Mouse (Mus musculus) lung, adult 2 months (tissue): Measurements from ENCODE around the gene Ccdc51.

Experiments
- CTCF ChIP-seq: fragments of 200-500 bp; IDR thresholded peaks from 2 replicates; pipeline ENCODE4 v1.5.1; 2011; ENCODE audit warnings: mild to moderate bottlenecking, low read length, control low read depth; ENCODE audit not compliant: insufficient read depth
- POLR2A ChIP-seq: fragments of 200-500 bp; IDR thresholded peaks from 2 replicates; pipeline ENCODE4 v1.6.1; 2011; ENCODE audit warnings: low read depth, mild to moderate bottlenecking, control low read depth, low read length, borderline replicate concordance; ENCODE audit errors: extremely low read depth

DNA sequence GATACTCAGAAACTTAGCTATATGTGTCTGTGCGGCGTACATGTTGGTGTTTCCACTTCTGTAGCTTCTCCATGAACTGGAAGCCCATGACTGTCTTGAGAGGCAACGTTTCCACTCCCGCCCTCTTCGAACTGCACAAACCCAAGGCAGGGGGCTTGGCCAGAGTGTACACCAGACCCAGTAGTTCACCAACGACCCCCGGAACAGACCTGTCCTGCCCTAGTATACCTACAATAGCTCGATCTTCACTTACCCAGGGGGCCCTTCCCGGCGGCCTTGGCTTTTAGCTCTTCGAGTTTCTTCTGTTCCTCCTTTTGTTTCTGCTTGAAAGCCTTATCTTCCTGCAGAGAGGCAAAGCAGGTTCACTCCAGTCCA is 557 bp upstream of the Ccdc51 start:
- no peak for TF ChIP-seq CTCF
- TF ChIP-seq POLR2A: no peak
